Mouse (Mus musculus) lung, adult 2 months (tissue): Measurements from ENCODE around the gene Banp. TPM values are rescaled to one million over a fixed set of nuclear protein-coding genes. Genes with fewer than 3 reads are reported as not detected.

Experiments
- DNase-seq: peaks from one replicate; pipeline ENCODE4 v3.0.0; 2022
- H3K4me1 ChIP-seq: fragments of 200-500 bp; 2 replicates; pipeline ENCODE4 v1.6.1; 2011; ENCODE audit warnings: low read length; ENCODE audit not compliant: control insufficient read depth, insufficient read depth
- H3K4me3 ChIP-seq: fragments of 200-500 bp; replicated peaks from 2 replicates; pipeline ENCODE3; 2011; ENCODE audit warnings: low read depth, mild to moderate bottlenecking, control low read depth, low read length; ENCODE audit errors: extremely low read depth
- CTCF ChIP-seq: fragments of 200-500 bp; IDR thresholded peaks from 2 replicates; pipeline ENCODE4 v1.5.1; 2011; ENCODE audit warnings: mild to moderate bottlenecking, low read length, control low read depth; ENCODE audit not compliant: insufficient read depth
- POLR2A ChIP-seq: fragments of 200-500 bp; IDR thresholded peaks from 2 replicates; pipeline ENCODE4 v1.6.1; 2011; ENCODE audit warnings: low read depth, mild to moderate bottlenecking, control low read depth, low read length, borderline replicate concordance; ENCODE audit errors: extremely low read depth
- WGBS: fragments of 180-500 bp; shearing (Covaris S2); methylation state at CpG from one replicate; pipeline ENCODE4 v1.1.7; 2018; 5-methylcytosine and 5-hydroxymethylcytosine counted together
- polyA plus RNA-seq: library from polyadenylated mRNA; depleted of rRNA; stranded (reverse); fragments of >200 nt; gene quantifications from 2 replicates; pipeline ENCODE4 v1.2.3, GENCODE M21; 2012

Banp gene
- polyA plus RNA-seq, 1 experiment, result 57.8 TPM

- Histone ChIP-seq H3K4me1 (peaks cover 7% of the 10 kb centered on the region; the same call in 1 of the 2 replicates), H3K4me3 (peak overlapping the region; percentile 59)
- DNase-seq, result peak; percentile 84
- no peak for TF ChIP-seq CTCF
- TF ChIP-seq POLR2A, result 0 out of 2 replicates have a peak, but pooled peaks have one; percentile 34
- WGBS, result 1% methylated on average over 18 of the region's 18 CpGs
Observed at GRCm38 (mm10) chr8:121947753-121948141, 1.8 kb upstream of the Banp start.

- TF ChIP-seq POLR2A, result no peak
- TF ChIP-seq CTCF, result no peak
- H3K4me1 ChIP-seq, result peaks cover 7% of the 10 kb centered on the region; the same call in 1 of the 2 replicates
- no peak for DNase-seq
- 52% methylated on average over 19 of the region's 19 CpGs for WGBS
- peak overlapping the region; percentile 59 for H3K4me3 ChIP-seq
Observed at GRCm38 (mm10) chr8:121948321-121949145, 1.0 kb upstream of the Banp start.

- peak; percentile 80 for TF ChIP-seq POLR2A
- TF ChIP-seq CTCF, result no peak
- WGBS, result under 1% methylated on average over 65 of the region's 66 CpGs
- Histone ChIP-seq H3K4me3 (peak overlapping the region; percentile 93), H3K4me1 (peaks cover 7% of the 10 kb centered on the region; the same call in 1 of the 2 replicates)
- peak; percentile 99 for DNase-seq
Observed at GRCm38 (mm10) chr8:121949941-121950748, 595 bp downstream of the Banp start.

GRCm38 (mm10) chr8:121950749-121951655 is 1.5 kb downstream of the Banp start:
- peaks cover 7% of the 10 kb centered on the region; the same call in 1 of the 2 replicates for H3K4me1 ChIP-seq
- under 1% methylated on average over 96 of the region's 97 CpGs for WGBS
- no peak for TF ChIP-seq CTCF
- peak; percentile 70; the same call in 1 of the 2 replicates for TF ChIP-seq POLR2A
- H3K4me3 ChIP-seq, result peak overlapping the region; percentile 91
- DNase-seq, result peak; percentile 51

GRCm38 (mm10) chr8:121951656-121952009 is 2.1 kb downstream of the Banp start:
- 16% methylated on average over 7 of the region's 7 CpGs for WGBS
- Histone ChIP-seq H3K4me1 (peaks cover 7% of the 10 kb centered on the region; the same call in 1 of the 2 replicates), H3K4me3 (no peak overlapping the region)
- TF ChIP-seq CTCF (no peak), POLR2A (no peak)
- no peak for DNase-seq

GRCm38 (mm10) chr8:121952122-121952521 is 2.6 kb downstream of the Banp start:
- TF ChIP-seq CTCF (no peak), POLR2A (no peak)
- Histone ChIP-seq H3K4me3 (no peak overlapping the region), H3K4me1 (peaks cover 7% of the 10 kb centered on the region; the same call in 1 of the 2 replicates)
- no peak for DNase-seq

- 92% methylated on average over 7 of the region's 7 CpGs for WGBS
- TF ChIP-seq CTCF (no peak), POLR2A (no peak)
- no peak for DNase-seq
- Histone ChIP-seq H3K4me1 (peaks cover 6% of the 10 kb centered on the region; the same call in 1 of the 2 replicates), H3K4me3 (no peak overlapping the region)
Observed at GRCm38 (mm10) chr8:121952800-121953199, 3.2 kb downstream of the Banp start.

GRCm38 (mm10) chr8:121953821-121954545 is 4.4 kb downstream of the Banp start:
- no peak overlapping the region for H3K4me3 ChIP-seq
- no peak for DNase-seq
- 57% methylated on average over 3 of the region's 3 CpGs for WGBS
- TF ChIP-seq CTCF, result no peak
- TF ChIP-seq POLR2A, result no peak
- H3K4me1 ChIP-seq, result peaks cover 7% of the 10 kb centered on the region; the same call in 1 of the 2 replicates
